In the genomic region with DNA sequence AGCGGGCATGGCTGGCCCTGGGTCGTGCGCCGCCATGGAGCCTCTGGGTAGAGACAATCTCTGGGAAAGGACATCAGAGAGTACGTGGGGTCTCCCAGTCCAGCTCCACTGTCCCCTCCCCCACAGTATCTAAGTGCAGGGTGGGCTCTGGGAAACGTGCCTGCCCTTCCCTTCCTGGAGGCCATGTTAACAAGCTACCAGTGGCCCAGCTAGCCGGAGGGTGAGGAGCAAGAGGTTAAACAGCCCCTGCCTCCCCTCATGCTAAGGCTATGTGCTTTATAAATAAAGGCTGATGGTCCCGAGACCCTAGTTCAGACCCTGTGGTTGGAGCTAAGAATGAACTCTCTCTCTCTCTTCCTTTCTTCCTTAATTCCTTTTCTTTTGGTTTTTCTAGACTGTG, we compare ENCODE assay signal across 9 mouse cellular contexts. TPM values are rescaled to one million over a fixed set of nuclear protein-coding genes. Genes with fewer than 3 reads are reported as not detected.
DNase-seq lines count a peak whose midpoint lies in the region; ATAC-seq and TF ChIP-seq lines count a peak whose summit lies in the region.
"Had no signal": no experiment of that assay in that cellular context is flagged by ENCODE, and none has a peak within 500 bp of the region (broad histone marks: within the 10 kb centered on the region; RNA-seq: fewer than 3 reads in every experiment).

No protein-coding gene starts in this region.

- no peak for TF ChIP-seq CTCF in kidney, postnatal 0 days (IDR thresholded peaks at IDR 0.05; ENCODE audit: low read depth)

- no peak for DNase-seq in heart, postnatal 25 days (ENCODE audit: low spot score)
- DNase-seq in kidney, postnatal 0 days (ENCODE audit: low spot score) = no peak
- no peak for DNase-seq in kidney, postnatal 4 days
- DNase-seq in R1 (ENCODE audit: low read depth, low spot score) = peak; percentile 42
- no peak for DNase-seq in left cerebral cortex, adult 8-10 months (ENCODE audit: low spot score in 2 of 2)

- 18% methylated on average over 8 of the region's 8 CpGs for WGBS in heart, embryonic 11.5 days (ENCODE audit: insufficient replicate concordance)
- 8% methylated on average over 8 of the region's 8 CpGs for WGBS in kidney, postnatal 0 days
- WGBS in limb, embryonic 12.5 days = 12% methylated on average over 8 of the region's 8 CpGs

- H3K36me3 ChIP-seq in heart, embryonic 11.5 days (ENCODE audit: control insufficient read depth, insufficient read depth, low read length) = no peaks in the 10 kb centered on the region
- H3K36me3 ChIP-seq in kidney, postnatal 0 days (ENCODE audit: insufficient read depth, low read length) = no peaks in the 10 kb centered on the region
- 0 out of 2 replicates have a peak, but pooled peaks cover 4% of the 10 kb centered on the region for H3K36me3 ChIP-seq in limb, embryonic 12.5 days

- no peak for ATAC-seq in heart, embryonic 11.5 days (replicated peaks; ENCODE audit: insufficient number of reproducible peaks, low FRiP score, low TSS enrichment)
- no peak for ATAC-seq in kidney, postnatal 0 days (replicated peaks; ENCODE audit: low FRiP score, low read depth)
- no peak for ATAC-seq in limb, embryonic 12.5 days (ENCODE audit: insufficient number of reproducible peaks, insufficient read depth, low FRiP score, low TSS enrichment, low read depth)
- ATAC-seq in CD4-positive, CD25-positive, alpha-beta regulatory T cell, adult 4 months = no peak

- peaks cover 84% of the 10 kb centered on the region for H3K27me3 ChIP-seq in heart, embryonic 11.5 days (ENCODE audit: control insufficient read depth, insufficient read depth, low read length)
- peaks cover 55% of the 10 kb centered on the region for H3K27me3 ChIP-seq in kidney, postnatal 0 days (ENCODE audit: insufficient read depth, low read length)
- H3K27me3 ChIP-seq in limb, embryonic 12.5 days = peaks cover 89% of the 10 kb centered on the region

- peak overlapping the region; percentile 41 for H3K4me2 ChIP-seq in heart, embryonic 11.5 days
- peak overlapping the region; percentile 45 for H3K4me2 ChIP-seq in kidney, postnatal 0 days (ENCODE audit: low read length)
- H3K4me2 ChIP-seq in limb, embryonic 12.5 days = peak overlapping the region; percentile 32; the same call in 1 of the 2 replicates

- no peak overlapping the region for H3K27ac ChIP-seq in heart, embryonic 11.5 days (ENCODE audit: low read depth, low read length)
- H3K27ac ChIP-seq in kidney, postnatal 0 days = no peak overlapping the region
- no peak overlapping the region for H3K27ac ChIP-seq in limb, embryonic 12.5 days
- H3K27ac ChIP-seq: left cerebral cortex, adult 2 months had no signal

- H3K9me3 ChIP-seq in heart, embryonic 11.5 days (replicated peaks; ENCODE audit: control insufficient read depth, low read length) = no peaks in the 10 kb centered on the region
- H3K9me3 ChIP-seq in kidney, postnatal 0 days (replicated peaks; ENCODE audit: low read length) = no peaks in the 10 kb centered on the region
- H3K9me3 ChIP-seq in limb, embryonic 12.5 days = no peaks in the 10 kb centered on the region

- H3K9ac ChIP-seq in heart, embryonic 11.5 days (ENCODE audit: low read depth, low read length) = no peak overlapping the region
- 0 out of 2 replicates have a peak overlapping the region, but pooled peaks have one; percentile 50 for H3K9ac ChIP-seq in kidney, postnatal 0 days (ENCODE audit: low read depth, low read length)
- H3K9ac ChIP-seq in limb, embryonic 12.5 days (replicated peaks) = no peak overlapping the region

- intact Hi-C loops in heart, postnatal 25 days (cut with DNase I) = loop anchor here (5.0 kb wide), 1 partner anchor 140 kb away; no protein-coding TSS in a partner anchor

- H3K4me1 ChIP-seq in heart, embryonic 11.5 days (ENCODE audit: control insufficient read depth, insufficient read depth, low read length) = peaks cover 17% of the 10 kb centered on the region
- peaks cover 15% of the 10 kb centered on the region for H3K4me1 ChIP-seq in kidney, postnatal 0 days (replicated peaks; ENCODE audit: insufficient read depth, low read length)
- H3K4me1 ChIP-seq in limb, embryonic 12.5 days (replicated peaks) = peaks cover 31% of the 10 kb centered on the region

- H3K4me3 ChIP-seq in heart, embryonic 11.5 days (ENCODE audit: low read depth, low read length) = peak overlapping the region; percentile 11; the same call in 1 of the 2 replicates
- peak overlapping the region; percentile 27 for H3K4me3 ChIP-seq in kidney, postnatal 0 days (replicated peaks; ENCODE audit: low read depth, low read length)
- H3K4me3 ChIP-seq in limb, embryonic 12.5 days (replicated peaks) = peak overlapping the region; percentile 17; the same call in 1 of the 2 replicates
- H3K4me3 ChIP-seq: left cerebral cortex, adult 2 months had no signal

RNA-seq across cellular contexts. Expression of a gene that starts 1.1 kb away (rescaled TPM):
- 1.3 and 2.2 TPM in 2 replicates for polyA plus RNA-seq in heart, embryonic 11.5 days (2014; fragmentation: Nextera tagmentation; extraction: Ambion mirVana)
- total RNA-seq in heart, postnatal 25 days (2021) = not detected
- 123 and 145 TPM in 2 replicates for polyA plus RNA-seq in kidney, postnatal 0 days (2015; fragmentation: Nextera tagmentation; extraction: Ambion mirVana)
- polyA plus RNA-seq in limb, embryonic 12.5 days (2016; fragmentation: Nextera tagmentation; extraction: Ambion mirVana) = 0.20 and 0.74 TPM in 2 replicates
- 10 to 100 TPM; 10.1 to 15.5 (median 11.6) TPM for total RNA-seq in left cerebral cortex, adult 8-10 months (2022)
- not detected for polyA plus RNA-seq in CD4-positive, CD25-positive, alpha-beta regulatory T cell, adult 4 months (2017; shearing (Covaris generic))

Comparison
In these comparisons a context has a peak if more than half of its experiments do, and no peak if none do; other contexts are left out.
1. RNA of a gene that starts 1.1 kb away (polyA plus RNA-seq): 123 to 145 TPM in kidney, postnatal 0 days; 1.3 to 2.2 TPM in heart, embryonic 11.5 days, not detected in CD4-positive, CD25-positive, alpha-beta regulatory T cell, adult 4 months and 0.20 to 0.74 TPM in limb, embryonic 12.5 days; every median in the first group is over 10 times any median in the second.
2. Peak in every context shown above with its lines, with median percentiles within 50 percentile points of each other: H3K4me2 ChIP-seq and H3K4me3 ChIP-seq.